27 mouse cellular contexts compared by ENCODE assay signal in genomic region chr13:91167561-91167960, GRCm38 (mm10). TPM values are rescaled to one million over a fixed set of nuclear protein-coding genes. Genes with fewer than 3 reads are reported as not detected.
DNase-seq lines count a peak whose midpoint lies in the region; ATAC-seq and TF ChIP-seq lines count a peak whose summit lies in the region.
"Had no signal": no experiment of that assay in that cellular context is flagged by ENCODE, and none has a peak within 500 bp of the region (broad histone marks: within the 10 kb centered on the region; RNA-seq: fewer than 3 reads in every experiment).

No protein-coding gene starts in this region.

- H3K9ac ChIP-seq in liver, postnatal 0 days (replicated peaks): no peak overlapping the region
- peak overlapping the region; percentile 79 for H3K9ac ChIP-seq in MEL (ENCODE audit: control insufficient read depth, low read depth, low read length, poor library complexity, severe bottlenecking)
- H3K9ac ChIP-seq in liver, embryonic 11.5 days (ENCODE audit: low read depth, low read length): no peak overlapping the region
- H3K9ac ChIP-seq in liver, embryonic 16.5 days (ENCODE audit: low read depth, low read length): no peak overlapping the region
- no peak overlapping the region for H3K9ac ChIP-seq in intestine, embryonic 15.5 days
- H3K9ac ChIP-seq: hindbrain, embryonic 13.5 days; kidney, embryonic 15.5 days; lung, embryonic 14.5 days; midbrain, embryonic 15.5 days; neural tube, embryonic 15.5 days; stomach, embryonic 15.5 days had no signal

- no peaks in the 10 kb centered on the region for H3K36me3 ChIP-seq in liver, postnatal 0 days (replicated peaks; ENCODE audit: insufficient read depth, low read length)
- H3K36me3 ChIP-seq in MEL (ENCODE audit: control insufficient read depth in 1 of 2, insufficient read depth in 2 of 2, low read length in 2 of 2): peaks cover 0 to 20% of the 10 kb centered on the region in 2 experiments; a peak in 2 of 4 replicates
- H3K36me3 ChIP-seq in liver, embryonic 11.5 days (ENCODE audit: control insufficient read depth, insufficient read depth, low read length): no peaks in the 10 kb centered on the region
- no peaks in the 10 kb centered on the region for H3K36me3 ChIP-seq in liver, embryonic 16.5 days (ENCODE audit: control insufficient read depth, insufficient read depth)
- no peaks in the 10 kb centered on the region for H3K36me3 ChIP-seq in intestine, embryonic 15.5 days
- H3K36me3 ChIP-seq: hindbrain, embryonic 13.5 days; kidney, embryonic 15.5 days; midbrain, embryonic 10.5 days; midbrain, embryonic 15.5 days; neural tube, embryonic 15.5 days; stomach, embryonic 15.5 days had no signal

- 0 out of 2 replicates have a peak, but pooled peaks cover 3% of the 10 kb centered on the region for H3K4me1 ChIP-seq in liver, postnatal 0 days (ENCODE audit: insufficient read depth)
- peaks cover 12 to 33% of the 10 kb centered on the region in 2 experiments for H3K4me1 ChIP-seq in MEL (ENCODE audit: control insufficient read depth in 1 of 2, insufficient read depth in 2 of 2, low read length in 2 of 2)
- H3K4me1 ChIP-seq in liver, embryonic 11.5 days (replicated peaks; ENCODE audit: control insufficient read depth, insufficient read depth, low read length): peaks cover 16% of the 10 kb centered on the region
- peaks cover 6% of the 10 kb centered on the region; the same call in 1 of the 2 replicates for H3K4me1 ChIP-seq in liver, embryonic 16.5 days (ENCODE audit: control insufficient read depth, low read depth, low read length)
- no peaks in the 10 kb centered on the region for H3K4me1 ChIP-seq in intestine, embryonic 15.5 days (replicated peaks)
- H3K4me1 ChIP-seq: midbrain, embryonic 15.5 days had no signal

- DNase-seq in liver (peak; percentile 38), MEL (ENCODE audit: low read depth, low spot score) (peak; percentile 55)
- DNase-seq in liver, postnatal 0 days: no peak
- DNase-seq in liver, embryonic 11.5 days (ENCODE audit: low spot score): no peak
- no peak for DNase-seq in gastrocnemius, adult 2 months
- DNase-seq in left cerebral cortex, postnatal 4 days: no peak
- DNase-seq: adrenal gland, postnatal 36 days; cerebellum, adult 18-20 months; cerebellum, postnatal 36 days; gastrocnemius, postnatal 25 days; heart, adult 2 months; heart, postnatal 4 days; kidney, adult 11 months; kidney, postnatal 25 days; lung, embryonic 14.5 days; right cerebral cortex, postnatal 25 days had no signal

- no peak for TF ChIP-seq POLR2A in MEL (IDR thresholded peaks at IDR 0.05; ENCODE audit: control insufficient read depth in 1 of 2, insufficient read depth in 1 of 2, low read depth in 1 of 2, low read length in 2 of 2, poor library complexity in 1 of 2)

- no peak for TF ChIP-seq EP300 in liver, postnatal 0 days (IDR thresholded peaks at IDR 0.05; ENCODE audit: low read depth)
- peak; percentile 46 to 65; a peak in 3 of 4 replicates for TF ChIP-seq EP300 in MEL (IDR thresholded peaks at IDR 0.05; ENCODE audit: low read depth in 1 of 2, low read length in 2 of 2)

- intact Hi-C loops in gastrocnemius, adult 2 months (cut with DNase I): no loop called here
- intact Hi-C loops in left cerebral cortex, postnatal 4 days (cut with DNase I): no loop called here

- H3K9me3 ChIP-seq in liver, postnatal 0 days (ENCODE audit: low read length): no peaks in the 10 kb centered on the region
- no peaks in the 10 kb centered on the region for H3K9me3 ChIP-seq in MEL (replicated peaks; ENCODE audit: insufficient read depth, low read length)
- no peaks in the 10 kb centered on the region for H3K9me3 ChIP-seq in liver, embryonic 11.5 days (ENCODE audit: control insufficient read depth, low read length)
- H3K9me3 ChIP-seq in liver, embryonic 16.5 days (replicated peaks; ENCODE audit: control insufficient read depth, low read length): no peaks in the 10 kb centered on the region
- H3K9me3 ChIP-seq in intestine, embryonic 15.5 days: no peaks in the 10 kb centered on the region
- H3K9me3 ChIP-seq: hindbrain, embryonic 13.5 days; kidney, embryonic 15.5 days; midbrain, embryonic 10.5 days; midbrain, embryonic 15.5 days; neural tube, embryonic 15.5 days; stomach, embryonic 15.5 days had no signal

- no peaks in the 10 kb centered on the region; the same call in 1 of the 2 replicates for H3K79me2 ChIP-seq in MEL (ENCODE audit: control insufficient read depth, insufficient read depth, low read length, poor library complexity)

- H3K27me3 ChIP-seq in liver, postnatal 0 days (ENCODE audit: insufficient read depth, low read length): no peaks in the 10 kb centered on the region
- no peaks in the 10 kb centered on the region for H3K27me3 ChIP-seq in MEL (ENCODE audit: control insufficient read depth in 1 of 2, insufficient read depth in 2 of 2, low read length in 2 of 2)
- H3K27me3 ChIP-seq in liver, embryonic 11.5 days (replicated peaks; ENCODE audit: control insufficient read depth, insufficient read depth, low read length): no peaks in the 10 kb centered on the region
- H3K27me3 ChIP-seq in liver, embryonic 16.5 days (ENCODE audit: control insufficient read depth, insufficient read depth, low read depth, low read length): no peaks in the 10 kb centered on the region
- no peaks in the 10 kb centered on the region for H3K27me3 ChIP-seq in intestine, embryonic 15.5 days (replicated peaks)
- H3K27me3 ChIP-seq: CH12.LX; hindbrain, embryonic 13.5 days; kidney, embryonic 15.5 days; midbrain, embryonic 15.5 days; neural tube, embryonic 15.5 days; stomach, embryonic 15.5 days had no signal

- no peak for TF ChIP-seq RAD21 in MEL (IDR thresholded peaks at IDR 0.05; ENCODE audit: low read depth, low read length)

- no peak overlapping the region for H3K27ac ChIP-seq in liver, postnatal 0 days (ENCODE audit: low read depth)
- peak overlapping the region; percentile 92 for H3K27ac ChIP-seq in MEL (ENCODE audit: control insufficient read depth, low read depth, low read length)
- H3K27ac ChIP-seq in liver, embryonic 11.5 days (ENCODE audit: low read depth, low read length): no peak overlapping the region
- H3K27ac ChIP-seq in liver, embryonic 16.5 days (ENCODE audit: low read length): no peak overlapping the region
- no peak overlapping the region for H3K27ac ChIP-seq in gastrocnemius, adult 2 months
- no peak overlapping the region for H3K27ac ChIP-seq in intestine, embryonic 15.5 days
- H3K27ac ChIP-seq: heart, adult 2 months; hindbrain, embryonic 13.5 days; kidney, embryonic 15.5 days; macrophage; midbrain, embryonic 10.5 days; midbrain, embryonic 15.5 days; neural tube, embryonic 15.5 days; stomach, embryonic 15.5 days had no signal

- no peak overlapping the region for H3K4me2 ChIP-seq in liver, postnatal 0 days (ENCODE audit: low read depth, low read length)
- no peak overlapping the region for H3K4me2 ChIP-seq in liver, embryonic 11.5 days
- H3K4me2 ChIP-seq in liver, embryonic 16.5 days (ENCODE audit: low read depth, low read length): no peak overlapping the region
- H3K4me2 ChIP-seq in intestine, embryonic 15.5 days (replicated peaks): no peak overlapping the region
- H3K4me2 ChIP-seq: hindbrain, embryonic 13.5 days; kidney, embryonic 15.5 days; lung, embryonic 14.5 days; midbrain, embryonic 15.5 days; neural tube, embryonic 15.5 days; stomach, embryonic 15.5 days had no signal

- H3K4me3 ChIP-seq in liver, postnatal 0 days (ENCODE audit: low read depth, low read length): no peak overlapping the region
- peak overlapping the region; percentile 39 to 50; a peak in 3 of 4 replicates for H3K4me3 ChIP-seq in MEL (ENCODE audit: control insufficient read depth in 1 of 2, insufficient read depth in 1 of 2, low read depth in 2 of 2, low read length in 2 of 2)
- H3K4me3 ChIP-seq in liver, embryonic 11.5 days (ENCODE audit: low read depth, low read length): no peak overlapping the region
- H3K4me3 ChIP-seq in liver, embryonic 16.5 days (ENCODE audit: low read depth, low read length): no peak overlapping the region
- H3K4me3 ChIP-seq in gastrocnemius, adult 2 months: no peak overlapping the region
- H3K4me3 ChIP-seq in intestine, embryonic 15.5 days (replicated peaks): no peak overlapping the region
- H3K4me3 ChIP-seq: heart, adult 2 months; hindbrain, embryonic 13.5 days; kidney, embryonic 15.5 days; midbrain, embryonic 10.5 days; midbrain, embryonic 15.5 days; neural tube, embryonic 15.5 days; stomach, embryonic 15.5 days had no signal

- no peak for TF ChIP-seq CTCF in liver, postnatal 0 days (IDR thresholded peaks at IDR 0.05; ENCODE audit: low read depth)
- TF ChIP-seq CTCF in MEL (IDR thresholded peaks at IDR 0.05 in 2 of 3, conservative IDR thresholded peaks at IDR 0.05 in 1 of 3; ENCODE audit: control insufficient read depth in 1 of 3, insufficient read depth in 1 of 3, low read depth in 2 of 3, low read length in 3 of 3, poor library complexity in 1 of 3, severe bottlenecking in 1 of 3): no peak
- TF ChIP-seq CTCF in gastrocnemius, adult 2 months (IDR thresholded peaks at IDR 0.05): no peak

- no peak for ATAC-seq in liver, postnatal 0 days
- ATAC-seq in liver, embryonic 11.5 days (replicated peaks; ENCODE audit: low FRiP score): peak; percentile 33
- ATAC-seq in liver, embryonic 16.5 days (ENCODE audit: low read depth): peak; percentile 48; the same call in 1 of the 2 replicates
- no peak for ATAC-seq in intestine, embryonic 15.5 days
- ATAC-seq: forebrain, embryonic 14.5 days; midbrain, embryonic 15.5 days had no signal

- WGBS in liver, postnatal 0 days (ENCODE audit: insufficient replicate concordance): 47% methylated on average over 5 of the region's 5 CpGs
- 40% methylated on average over 5 of the region's 5 CpGs for WGBS in liver, embryonic 11.5 days
- 28% methylated on average over 5 of the region's 5 CpGs for WGBS in liver, embryonic 16.5 days (ENCODE audit: insufficient replicate concordance)
- 82% methylated on average over 5 of the region's 5 CpGs for WGBS in intestine, embryonic 15.5 days

TF ChIP-seq in MEL, 35 proteins besides CTCF, POLR2A, EP300 and RAD21 (continues in another document):
- TF ChIP-seq GATA1 (IDR thresholded peaks at IDR 0.05; ENCODE audit: low read depth, low read length): peak; percentile 59; the same call in 1 of the 2 replicates
- no peak for TF ChIP-seq POLR2AphosphoS2 (IDR thresholded peaks at IDR 0.05; ENCODE audit: low read length)
- no peak for TF ChIP-seq TBP (IDR thresholded peaks at IDR 0.05; ENCODE audit: low read depth, low read length)
- no peak for TF ChIP-seq SIN3A (IDR thresholded peaks at IDR 0.05; ENCODE audit: low read length)

RNA-seq across cellular contexts. Expression of gene Atg10, which starts 56.2 kb away (rescaled TPM):
- 4.8 and 5.5 TPM in 2 replicates for polyA plus RNA-seq in liver, postnatal 0 days (2015; fragmentation: Nextera tagmentation; extraction: Ambion mirVana)
- total RNA-seq in MEL (2012; rRNA removed): 2.0 and 2.7 TPM in 2 replicates
- polyA plus RNA-seq in MEL (2012; ENCODE audit: insufficient read depth in 1 of 2, insufficient read length in 2 of 2, low read depth in 1 of 2, low replicate concordance in 2 of 2, missing spikeins in 1 of 2): 1 to 10 TPM in 1 of 2 experiments, not detected in 1; 4.3 TPM
- 7.9 and 8.2 TPM in 2 replicates for polyA plus RNA-seq in liver, embryonic 11.5 days (2014; fragmentation: Nextera tagmentation; extraction: Ambion mirVana)
- polyA plus RNA-seq in liver, embryonic 16.5 days (2015; fragmentation: Nextera tagmentation; extraction: Ambion mirVana): 2.7 and 3.4 TPM in 2 replicates
- 10 to 100 TPM in 1 of 2 experiments, 1 to 10 TPM in 1; 9.6 to 14.9 TPM for total RNA-seq in gastrocnemius, adult 2 months (2021)
- 14.6 and 14.9 TPM in 2 replicates for polyA plus RNA-seq in intestine, embryonic 15.5 days (2015; fragmentation: Nextera tagmentation; extraction: Ambion mirVana)
- 1 to 10 TPM; 6.8 to 9.3 TPM for total RNA-seq in left cerebral cortex, postnatal 4 days (2021)

Comparison
In these comparisons a context has a peak if more than half of its experiments do, and no peak if none do; other contexts are left out.
1. DNase-seq: peak in liver (single experiment) and MEL (single experiment); none in liver, postnatal 0 days (single experiment), liver, embryonic 11.5 days (single experiment), gastrocnemius, adult 2 months (single experiment) and left cerebral cortex, postnatal 4 days (single experiment).
2. ATAC-seq: peak in liver, embryonic 11.5 days (single experiment) and liver, embryonic 16.5 days (single experiment); none in liver, postnatal 0 days (single experiment) and intestine, embryonic 15.5 days (single experiment).
3. H3K4me3 ChIP-seq: peak in MEL (2 of 2); none in liver, postnatal 0 days (single experiment), liver, embryonic 11.5 days (single experiment), liver, embryonic 16.5 days (single experiment), gastrocnemius, adult 2 months (single experiment) and intestine, embryonic 15.5 days (single experiment).